In the genomic region with DNA sequence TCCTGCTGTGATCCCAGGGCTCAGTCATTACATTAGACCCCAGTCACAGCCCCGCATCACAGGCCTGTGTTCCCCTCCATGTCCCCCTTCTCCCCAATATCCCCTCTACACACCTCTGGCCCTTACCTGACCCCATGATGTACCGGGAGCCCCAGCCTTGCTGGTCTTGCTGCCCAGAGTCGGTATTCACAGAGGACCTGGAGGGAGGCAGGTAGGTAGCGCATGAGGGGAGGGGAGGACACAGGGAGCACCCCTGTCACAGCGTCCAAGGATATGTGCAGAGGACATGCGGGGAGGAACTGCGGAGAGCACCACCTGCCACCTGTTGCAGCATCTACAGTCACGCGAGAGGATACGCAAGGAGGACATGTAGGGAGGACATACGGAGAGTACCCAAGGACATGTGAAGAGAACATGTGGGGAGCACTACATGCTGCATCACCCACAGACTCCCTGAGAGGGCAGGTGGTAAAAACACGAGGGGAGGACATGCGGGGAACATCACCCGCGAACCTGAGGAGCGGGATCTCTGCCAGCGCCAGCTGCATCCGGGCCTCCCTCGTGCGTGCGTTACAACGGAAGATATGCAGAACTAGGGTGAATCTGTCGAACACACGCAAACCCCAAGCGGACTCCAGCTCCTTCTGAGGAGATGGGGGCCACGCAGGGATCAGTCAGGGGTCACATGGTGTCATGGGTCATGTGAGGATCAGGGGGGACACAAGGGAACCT, we compare ENCODE assay signal across 8 mouse cellular contexts. TPM values are rescaled to one million over a fixed set of nuclear protein-coding genes. Genes with fewer than 3 reads are reported as not detected.
DNase-seq lines count a peak whose midpoint lies in the region; ATAC-seq and TF ChIP-seq lines count a peak whose summit lies in the region.

No protein-coding gene starts in this region.

- peak overlapping the region; percentile 94 for H3K4me2 ChIP-seq in heart, embryonic 13.5 days
- peak overlapping the region; percentile 91 for H3K4me2 ChIP-seq in embryonic facial prominence, embryonic 13.5 days
- peak overlapping the region; percentile 68 for H3K4me2 ChIP-seq in myocyte (ENCODE audit: low read depth)

- peak overlapping the region; percentile 63 for H3ac ChIP-seq in myocyte (ENCODE audit: control insufficient read depth, insufficient read length)

- in situ Hi-C loops in ES-E14 (cut with MboI; ENCODE audit: low sequenced_read_pairs in 2 of 2, unreplicated experiment in 2 of 2), result no loop called here

- no peaks in the 10 kb centered on the region for H3K79me2 ChIP-seq in heart, adult 2 months (replicated peaks; ENCODE audit: control insufficient read depth, insufficient read depth, low read length)
- H3K79me2 ChIP-seq in myocyte (ENCODE audit: control insufficient read depth, insufficient read depth), result peaks cover 17% of the 10 kb centered on the region

- H3K4me3 ChIP-seq in heart, embryonic 13.5 days, result peak overlapping the region; percentile 95
- no peak overlapping the region for H3K4me3 ChIP-seq in heart, adult 2 months
- H3K4me3 ChIP-seq in ES-E14 (ENCODE audit: insufficient read depth in 1 of 2, low read depth in 1 of 2, low read length in 2 of 2, poor library complexity in 1 of 2, severe bottlenecking in 1 of 2) (peak overlapping the region; percentile 83 to 99), myocyte (peak overlapping the region; percentile 84)
- H3K4me3 ChIP-seq in embryonic facial prominence, embryonic 13.5 days, result peak overlapping the region; percentile 81

- ATAC-seq in heart, embryonic 13.5 days (ENCODE audit: extremely low read depth, insufficient number of reproducible peaks, low FRiP score, low TSS enrichment), result no peak
- no peak for ATAC-seq in embryonic facial prominence, embryonic 13.5 days (ENCODE audit: insufficient number of reproducible peaks, insufficient read depth, low FRiP score, low TSS enrichment, low read depth)
- no peak for ATAC-seq in megakaryocyte-erythroid progenitor cell, adult 5-6 weeks (replicated peaks; ENCODE audit: low FRiP score, low TSS enrichment, poor library complexity, severe bottlenecking)

- TF ChIP-seq POLR2A in heart, adult 2 months (IDR thresholded peaks at IDR 0.05; ENCODE audit: insufficient read depth, low read depth, low read length), result no peak
- no peak for TF ChIP-seq POLR2A in myocyte (IDR thresholded peaks at IDR 0.05; ENCODE audit: insufficient read length, low read depth)

- peak overlapping the region; percentile 95 for H3K9ac ChIP-seq in heart, embryonic 13.5 days
- H3K9ac ChIP-seq in heart, adult 2 months (ENCODE audit: low read depth, low read length), result no peak overlapping the region
- peak overlapping the region; percentile 98 for H3K9ac ChIP-seq in ES-E14 (ENCODE audit: insufficient read depth, low read depth, low read length, poor library complexity, severe bottlenecking)
- peak overlapping the region; percentile 85 for H3K9ac ChIP-seq in embryonic facial prominence, embryonic 13.5 days

- no peak for TF ChIP-seq EP300 in heart, adult 2 months (IDR thresholded peaks at IDR 0.05; ENCODE audit: insufficient read depth, low read depth, low read length)

- intact Hi-C loops in heart, adult 2 months (cut with DNase I), result loop anchor here (2.0 to 10.0 kb wide), 2 partner anchors 70 to 182 kb away; a partner anchor contains a TSS

- no peak overlapping the region for H3K27ac ChIP-seq in heart, embryonic 13.5 days (replicated peaks)
- no peak overlapping the region for H3K27ac ChIP-seq in heart, adult 2 months
- peak overlapping the region; percentile 100; the same call in 1 of the 2 replicates for H3K27ac ChIP-seq in ES-E14 (ENCODE audit: insufficient read depth, low read depth, low read length, poor library complexity, severe bottlenecking)
- no peak overlapping the region for H3K27ac ChIP-seq in embryonic facial prominence, embryonic 13.5 days

- DNase-seq in heart, adult 2 months, result no peak
- no peak for DNase-seq in ES-E14 (ENCODE audit: low read depth, low spot score)
- peak; percentile 60 for DNase-seq in layer of hippocampus, adult 9-11 months
- no peak for DNase-seq in urinary bladder, postnatal 4 days (ENCODE audit: low spot score in 2 of 2)

- peaks cover 45% of the 10 kb centered on the region for H3K36me3 ChIP-seq in heart, embryonic 13.5 days
- no peaks in the 10 kb centered on the region for H3K36me3 ChIP-seq in heart, adult 2 months (ENCODE audit: control insufficient read depth, insufficient read depth, low read length)
- H3K36me3 ChIP-seq in ES-E14 (ENCODE audit: control insufficient read depth, insufficient read depth, low read length, poor library complexity, severe bottlenecking) (peaks cover 48% of the 10 kb centered on the region), myocyte (ENCODE audit: control insufficient read depth, insufficient read depth) (peaks cover 4% of the 10 kb centered on the region)
- H3K36me3 ChIP-seq in embryonic facial prominence, embryonic 13.5 days, result peaks cover 49% of the 10 kb centered on the region

- TF ChIP-seq CTCF in heart, adult 2 months (IDR thresholded peaks at IDR 0.05), result no peak

- 90% methylated on average over 26 of the region's 26 CpGs for WGBS in heart, embryonic 13.5 days
- 93% methylated on average over 26 of the region's 26 CpGs for WGBS in heart, adult 2 months
- 93% methylated on average over 26 of the region's 26 CpGs for WGBS in embryonic facial prominence, embryonic 13.5 days

- peaks cover 28% of the 10 kb centered on the region for H3K4me1 ChIP-seq in heart, embryonic 13.5 days
- peaks cover 2% of the 10 kb centered on the region; the same call in 1 of the 2 replicates for H3K4me1 ChIP-seq in heart, adult 2 months (ENCODE audit: control insufficient read depth, insufficient read depth, low read length)
- H3K4me1 ChIP-seq in ES-E14 (ENCODE audit: control insufficient read depth in 2 of 2, insufficient read depth in 2 of 2, low read length in 2 of 2, poor library complexity in 1 of 2), result peaks cover 0 to 36% of the 10 kb centered on the region in 2 experiments; a peak in 2 of 4 replicates
- peaks cover 18% of the 10 kb centered on the region for H3K4me1 ChIP-seq in embryonic facial prominence, embryonic 13.5 days

- no peaks in the 10 kb centered on the region for H3K9me3 ChIP-seq in heart, embryonic 13.5 days
- H3K9me3 ChIP-seq in ES-E14 (ENCODE audit: control insufficient read depth, insufficient read depth, low read depth, low read length), result no peaks in the 10 kb centered on the region
- no peaks in the 10 kb centered on the region for H3K9me3 ChIP-seq in embryonic facial prominence, embryonic 13.5 days

- peaks cover 3% of the 10 kb centered on the region; the same call in 1 of the 2 replicates for H3K27me3 ChIP-seq in heart, embryonic 13.5 days (replicated peaks)
- peaks cover 2% of the 10 kb centered on the region; the same call in 1 of the 2 replicates for H3K27me3 ChIP-seq in heart, adult 2 months (ENCODE audit: control insufficient read depth, insufficient read depth, low read length)
- H3K27me3 ChIP-seq in embryonic facial prominence, embryonic 13.5 days, result peaks cover 5% of the 10 kb centered on the region; the same call in 1 of the 2 replicates
- H3K27me3 ChIP-seq in myocyte (ENCODE audit: control insufficient read depth, insufficient read depth, insufficient read length), result no peaks in the 10 kb centered on the region

RNA-seq across cellular contexts. Expression of a gene that starts 1.7 kb away (rescaled TPM):
- 21.1 and 23.1 TPM in 2 replicates for polyA plus RNA-seq in heart, embryonic 13.5 days (2015; fragmentation: Nextera tagmentation; extraction: Ambion mirVana)
- 10 to 100 TPM; 26.0 to 27.3 TPM for total RNA-seq in heart, adult 2 months (2021)
- 33.5 and 36.6 TPM in 2 replicates for polyA plus RNA-seq in heart, adult 2 months (2012; rRNA removed)
- 116 and 226 TPM in 2 replicates for total RNA-seq in ES-E14 (2012; rRNA removed)
- 32.0 and 42.1 TPM in 2 replicates for polyA plus RNA-seq in embryonic facial prominence, embryonic 13.5 days (2015; fragmentation: Nextera tagmentation; extraction: Ambion mirVana)
- polyA plus RNA-seq in myocyte (2012; fragmentation: generic; extraction: Trizol), result 60.5 TPM
- total RNA-seq in megakaryocyte-erythroid progenitor cell, adult 5-6 weeks (2014; fragmentation: Nextera tagmentation), result 27.2 and 35.0 TPM in 2 replicates
- 14.5 and 32.6 TPM in 2 replicates for total RNA-seq in megakaryocyte-erythroid progenitor cell, adult 5-6 weeks (2017)

RNA-seq across cellular contexts. Expression of a gene that starts 3.6 kb away (rescaled TPM):
- polyA plus RNA-seq in heart, embryonic 13.5 days (2015; fragmentation: Nextera tagmentation; extraction: Ambion mirVana), result 2.4 and 3.3 TPM in 2 replicates
- 1 to 10 TPM; 2.2 to 3.3 TPM for total RNA-seq in heart, adult 2 months (2021)
- 0.68 and 1.2 TPM in 2 replicates for polyA plus RNA-seq in heart, adult 2 months (2012; rRNA removed)
- total RNA-seq in ES-E14 (2012; rRNA removed), result 7.8 and 8.9 TPM in 2 replicates
- polyA plus RNA-seq in embryonic facial prominence, embryonic 13.5 days (2015; fragmentation: Nextera tagmentation; extraction: Ambion mirVana), result 6.5 and 6.7 TPM in 2 replicates
- polyA plus RNA-seq in myocyte (2012; fragmentation: generic; extraction: Trizol), result 2.1 TPM
- 4.1 and 10.3 TPM in 2 replicates for total RNA-seq in megakaryocyte-erythroid progenitor cell, adult 5-6 weeks (2014; fragmentation: Nextera tagmentation)
- total RNA-seq in megakaryocyte-erythroid progenitor cell, adult 5-6 weeks (2017), result 8.2 and 8.9 TPM in 2 replicates

RNA-seq across cellular contexts. Expression of a gene that starts 6.5 kb away (rescaled TPM):
- 0.94 and 1.1 TPM in 2 replicates for polyA plus RNA-seq in heart, embryonic 13.5 days (2015; fragmentation: Nextera tagmentation; extraction: Ambion mirVana)
- total RNA-seq in heart, adult 2 months (2021), result not detected
- polyA plus RNA-seq in heart, adult 2 months (2012; rRNA removed), result 0.06 and 0.64 TPM in 2 replicates
- total RNA-seq in ES-E14 (2012; rRNA removed), result 18.3 and 39.9 TPM in 2 replicates
- 1.9 and 2.7 TPM in 2 replicates for polyA plus RNA-seq in embryonic facial prominence, embryonic 13.5 days (2015; fragmentation: Nextera tagmentation; extraction: Ambion mirVana)
- 0.68 TPM for polyA plus RNA-seq in myocyte (2012; fragmentation: generic; extraction: Trizol)
- not detected in 2 replicates for total RNA-seq in megakaryocyte-erythroid progenitor cell, adult 5-6 weeks (2014; fragmentation: Nextera tagmentation)
- total RNA-seq in megakaryocyte-erythroid progenitor cell, adult 5-6 weeks (2017), result 0.50 TPM in 1 of 2 replicates, not detected in the other

RNA-seq across cellular contexts. Expression of a gene that starts 12.1 kb away (rescaled TPM):
- 0.47 and 0.82 TPM in 2 replicates for polyA plus RNA-seq in heart, embryonic 13.5 days (2015; fragmentation: Nextera tagmentation; extraction: Ambion mirVana)
- not detected for total RNA-seq in heart, adult 2 months (2021)
- polyA plus RNA-seq in heart, adult 2 months (2012; rRNA removed), result 0.06 TPM in 1 of 2 replicates, not detected in the other
- total RNA-seq in ES-E14 (2012; rRNA removed), result 11.4 and 13.7 TPM in 2 replicates
- polyA plus RNA-seq in embryonic facial prominence, embryonic 13.5 days (2015; fragmentation: Nextera tagmentation; extraction: Ambion mirVana), result 1.1 TPM in 2 replicates
- polyA plus RNA-seq in myocyte (2012; fragmentation: generic; extraction: Trizol), result 0.11 TPM
- 3.3 and 5.4 TPM in 2 replicates for total RNA-seq in megakaryocyte-erythroid progenitor cell, adult 5-6 weeks (2014; fragmentation: Nextera tagmentation)
- 1.4 and 4.0 TPM in 2 replicates for total RNA-seq in megakaryocyte-erythroid progenitor cell, adult 5-6 weeks (2017)

RNA-seq across cellular contexts. Expression of a gene that starts 29.3 kb away (rescaled TPM):
- polyA plus RNA-seq in heart, embryonic 13.5 days (2015; fragmentation: Nextera tagmentation; extraction: Ambion mirVana), result 25.8 and 29.9 TPM in 2 replicates
- 10 to 100 TPM; 11.3 to 14.5 TPM for total RNA-seq in heart, adult 2 months (2021)
- polyA plus RNA-seq in heart, adult 2 months (2012; rRNA removed), result 16.2 and 21.7 TPM in 2 replicates
- 32.7 and 40.2 TPM in 2 replicates for total RNA-seq in ES-E14 (2012; rRNA removed)
- polyA plus RNA-seq in embryonic facial prominence, embryonic 13.5 days (2015; fragmentation: Nextera tagmentation; extraction: Ambion mirVana), result 36.6 and 38.1 TPM in 2 replicates
- 20.4 TPM for polyA plus RNA-seq in myocyte (2012; fragmentation: generic; extraction: Trizol)
- 32.4 and 33.7 TPM in 2 replicates for total RNA-seq in megakaryocyte-erythroid progenitor cell, adult 5-6 weeks (2014; fragmentation: Nextera tagmentation)
- 39.9 and 60.4 TPM in 2 replicates for total RNA-seq in megakaryocyte-erythroid progenitor cell, adult 5-6 weeks (2017)
